Mouse (Mus musculus) erythroblast, adult 5-6 weeks (primary cell): ENCODE data around the gene Chd8. TPM values are rescaled to one million over a fixed set of nuclear protein-coding genes. Genes with fewer than 3 reads are reported as not detected.
A peak's percentile ranks its signal among the peaks of the same experiment; 100 is the strongest.
"Not testable (repeated sequence)": the region's sequence is repeated elsewhere in the genome, so short reads cannot be mapped to it uniquely, and the experiment has no call there.

Experiments used
- ATAC-seq: replicated peaks from 2 replicates; pipeline ENCODE4 v1.8.0; 2016; ENCODE audit warnings: moderate number of reproducible peaks, mild to moderate bottlenecking, moderate TSS enrichment, inconsistent platforms; ENCODE audit not compliant: poor library complexity, low FRiP score, severe bottlenecking
- total RNA-seq, 2 experiments: library from RNA; stranded (forward) in 1 of 2; stranded (reverse) in 1 of 2; fragments of 150-400 nt in 1 of 2; fragments of 200-764, 138-1000 nt in 1 of 2; gene quantifications; 2 replicates each; pipeline versions ENCODE4 v1.2.3 to v1.2.4; 2015 to 2017; ENCODE audit warnings: low replicate concordance in 2 of 2

Gene Chd8
- total RNA-seq (2015; ENCODE audit: low replicate concordance) (21.1 and 51.1 TPM in 2 replicates), total RNA-seq (2017; ENCODE audit: low replicate concordance) (22.7 and 42.8 TPM in 2 replicates)

DNA sequence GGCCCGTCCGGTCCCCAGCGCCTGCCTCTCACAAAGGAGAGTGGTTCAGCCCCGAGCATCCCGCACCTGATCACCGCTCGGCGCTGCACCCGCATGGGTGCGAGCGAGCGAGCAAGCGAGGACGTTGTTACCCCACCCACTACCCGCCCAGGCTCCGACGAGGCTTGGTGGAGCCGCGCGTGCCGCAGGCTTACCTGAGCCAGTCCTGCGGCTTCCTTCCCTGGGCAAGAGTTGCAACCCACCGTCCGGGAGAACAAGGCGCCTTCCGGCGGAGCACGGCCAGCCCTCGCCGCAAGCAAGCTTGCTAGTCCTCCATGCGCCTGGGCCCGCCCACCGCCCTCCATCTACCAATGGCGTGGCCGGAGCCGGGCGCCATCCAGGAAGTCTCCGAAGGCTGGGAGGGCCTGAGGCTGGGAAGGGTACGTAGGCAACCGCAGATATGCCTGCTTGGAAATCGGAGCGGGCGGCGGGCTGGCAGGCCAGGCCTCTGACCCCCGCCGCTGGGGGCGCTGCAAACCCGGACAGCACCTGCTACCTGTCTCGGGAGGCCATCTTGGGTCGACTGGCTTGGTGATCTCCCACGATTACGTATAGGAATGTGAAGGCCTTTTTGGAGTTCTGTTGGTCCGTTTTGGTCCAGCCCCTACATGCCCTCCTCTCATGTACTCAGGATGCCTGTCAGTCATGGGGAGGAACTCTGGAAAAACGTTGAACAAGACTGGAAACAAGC is at the start of gene Chd8:
Chd8 (minus strand) TSS at position 297 of the 730 bp plus-strand sequence.
- peak; percentile 98 for ATAC-seq

DNA sequence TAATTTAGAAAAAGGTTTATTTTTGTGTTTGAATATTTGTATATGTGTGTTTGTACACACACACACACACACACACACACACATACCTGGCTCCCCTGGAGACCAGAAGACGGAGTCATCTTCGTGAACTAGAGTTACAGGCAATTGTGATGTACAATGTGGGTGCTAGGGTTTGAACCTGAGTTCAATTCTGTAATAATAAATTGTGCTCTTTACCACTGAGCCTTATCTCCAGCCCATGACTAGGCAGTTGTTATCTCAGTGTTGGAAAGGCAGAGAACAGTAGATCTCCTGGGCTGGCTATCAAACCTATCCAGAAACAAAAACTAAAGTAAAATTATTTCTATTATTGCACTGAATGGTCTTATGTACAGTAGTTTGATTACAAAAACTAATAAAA is 48.5 kb upstream of the Chd8 start:
- no peak for ATAC-seq

DNA sequence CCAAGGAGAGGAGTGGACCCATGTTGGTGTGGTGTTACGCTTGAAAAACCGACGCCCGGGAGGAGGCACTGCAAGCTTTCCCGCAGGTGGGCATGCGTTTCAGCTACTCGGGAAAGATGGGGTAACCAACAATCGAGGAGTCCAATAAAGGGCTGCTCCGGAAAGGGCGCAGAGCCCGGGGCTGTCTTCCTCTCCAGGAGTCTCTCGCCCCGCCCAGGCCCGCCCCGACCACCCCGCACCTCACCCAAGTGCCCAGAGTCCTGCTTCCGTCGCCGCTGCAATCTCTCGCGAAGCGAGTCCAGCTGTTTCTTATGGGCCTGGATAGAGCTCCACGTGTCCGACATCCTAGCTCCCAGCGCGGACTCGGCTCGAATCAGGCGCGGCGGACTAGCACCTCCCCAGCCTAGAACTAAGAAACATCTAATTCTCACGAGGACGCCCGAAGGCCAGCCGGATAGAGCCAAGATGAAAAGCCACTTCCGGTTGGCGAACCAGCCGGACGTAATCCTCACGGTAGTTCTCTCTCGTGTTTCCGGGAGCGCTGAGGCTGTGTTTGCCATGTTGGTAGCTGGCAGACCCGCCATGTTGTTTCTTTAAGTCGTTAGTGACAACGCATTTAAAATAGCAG is 47.2 kb upstream of the Chd8 start, which contains the start of gene Mettl3:
Mettl3 (minus strand) TSS at position 485 of the 628 bp plus-strand sequence.
- ATAC-seq = peak; percentile 96

DNA sequence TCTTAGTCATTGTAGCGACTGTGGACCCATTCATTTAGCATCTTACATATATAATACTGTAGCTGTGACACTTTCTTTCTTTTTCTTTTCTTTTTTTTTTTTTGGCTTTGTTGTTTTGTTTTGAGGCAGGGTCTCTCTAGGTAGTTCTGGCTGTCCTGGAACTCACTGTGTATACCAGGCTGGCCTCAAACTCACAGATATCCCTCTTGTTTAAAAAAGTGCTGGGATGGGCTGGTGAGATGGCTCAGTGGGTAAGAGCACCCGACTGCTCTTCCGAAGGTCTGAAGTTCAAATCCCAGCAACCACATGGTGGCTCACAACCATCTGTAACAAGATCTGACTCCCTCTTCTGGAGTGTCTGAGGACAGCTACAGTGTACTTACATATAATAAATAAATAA is 45.9 kb upstream of the Chd8 start:
- not testable (repeated sequence) for ATAC-seq

DNA sequence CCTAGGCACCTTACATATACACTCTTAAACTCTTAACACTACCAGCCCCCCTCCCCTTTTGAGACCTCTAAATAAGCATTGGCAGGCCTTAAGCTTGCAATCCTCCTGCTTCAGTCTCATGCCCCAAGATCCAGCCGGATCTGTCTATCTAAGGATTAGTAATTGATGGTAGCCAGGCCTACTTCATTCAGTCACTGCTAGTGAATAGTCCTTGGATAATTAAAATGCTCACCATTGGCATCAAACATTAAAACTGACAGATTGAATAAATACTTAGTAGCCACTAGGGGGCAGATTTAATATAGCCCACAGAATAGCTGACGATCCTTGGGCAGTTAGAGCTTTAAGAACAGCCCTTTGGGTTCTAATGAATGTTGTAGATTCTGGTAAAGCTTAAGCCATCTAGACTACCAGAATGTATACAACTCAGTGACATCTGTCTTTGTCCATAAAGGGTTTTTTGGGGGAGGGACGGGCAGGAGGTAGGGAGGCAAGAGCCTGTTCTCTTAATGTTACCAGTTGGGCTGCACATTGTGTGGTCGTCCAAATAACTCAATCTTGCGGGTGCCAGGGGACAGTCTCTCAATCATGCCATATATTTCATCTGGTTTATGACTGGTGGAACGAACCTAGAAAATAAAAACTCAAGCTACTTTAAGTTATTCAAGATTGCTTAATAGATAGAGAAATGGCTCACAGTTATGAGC is 38.1 kb upstream of the Chd8 start:
- peak; percentile 79 for ATAC-seq

DNA sequence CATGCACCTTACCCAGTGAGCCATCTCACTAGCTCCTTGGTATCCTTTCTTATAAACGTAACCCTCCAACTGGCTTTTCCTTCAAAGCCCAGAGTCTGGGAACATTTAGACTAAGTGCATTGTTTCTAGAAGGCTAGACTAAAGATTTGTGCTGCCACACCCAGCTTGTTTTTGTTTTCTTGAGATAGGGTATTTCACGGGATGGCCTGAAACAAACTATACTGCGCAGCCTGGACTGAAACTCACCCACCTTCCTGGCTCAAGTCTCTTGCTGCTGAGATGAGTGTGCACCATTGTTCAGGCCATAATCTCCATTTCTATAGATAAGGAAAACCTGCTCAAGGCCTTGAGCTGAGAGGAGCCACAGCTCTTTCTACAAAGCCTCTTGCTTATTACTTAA is 26.6 kb upstream of the Chd8 start:
- no peak for ATAC-seq

DNA sequence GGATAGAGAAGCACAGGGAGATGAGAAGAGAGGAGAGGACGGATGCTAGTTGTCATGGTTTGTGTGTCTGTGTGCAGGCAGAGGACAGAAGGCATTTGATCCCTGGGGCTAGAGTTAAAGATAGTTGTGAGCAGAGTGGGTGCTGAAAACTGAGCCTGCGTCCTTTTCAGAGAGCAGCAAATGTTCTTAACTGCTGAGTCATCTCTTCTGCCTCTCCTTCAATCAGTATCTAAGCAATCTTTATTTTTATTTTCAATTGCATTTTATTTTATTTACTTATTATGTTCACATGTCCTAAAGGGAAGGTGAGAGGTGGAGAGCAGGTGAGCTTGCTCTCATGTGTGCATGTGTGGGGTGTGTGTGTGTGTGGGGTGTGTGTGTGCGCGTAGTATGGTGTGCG is 26.0 kb upstream of the Chd8 start:
- no peak for ATAC-seq

DNA sequence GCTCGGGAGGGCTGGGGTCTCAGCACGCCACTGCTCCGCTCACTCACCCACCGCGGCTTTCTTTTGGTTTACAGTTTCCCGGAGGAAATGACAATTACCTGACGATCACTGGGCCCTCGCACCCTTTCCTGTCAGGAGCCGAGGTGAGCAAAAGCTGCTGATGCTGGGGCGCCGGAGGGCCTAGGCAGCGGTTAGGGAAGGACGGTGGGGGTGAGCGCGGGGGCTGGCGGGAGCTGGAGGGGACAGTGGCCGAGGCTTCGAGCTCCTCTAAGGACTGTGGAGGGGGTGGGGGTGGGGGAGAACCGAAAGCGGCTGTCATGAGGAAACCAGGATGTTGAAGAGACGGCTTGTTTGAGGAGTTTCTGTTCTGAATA is 22.2 kb upstream of the Chd8 start:
- ATAC-seq = peak; percentile 18; the same call in 1 of the 2 replicates

DNA sequence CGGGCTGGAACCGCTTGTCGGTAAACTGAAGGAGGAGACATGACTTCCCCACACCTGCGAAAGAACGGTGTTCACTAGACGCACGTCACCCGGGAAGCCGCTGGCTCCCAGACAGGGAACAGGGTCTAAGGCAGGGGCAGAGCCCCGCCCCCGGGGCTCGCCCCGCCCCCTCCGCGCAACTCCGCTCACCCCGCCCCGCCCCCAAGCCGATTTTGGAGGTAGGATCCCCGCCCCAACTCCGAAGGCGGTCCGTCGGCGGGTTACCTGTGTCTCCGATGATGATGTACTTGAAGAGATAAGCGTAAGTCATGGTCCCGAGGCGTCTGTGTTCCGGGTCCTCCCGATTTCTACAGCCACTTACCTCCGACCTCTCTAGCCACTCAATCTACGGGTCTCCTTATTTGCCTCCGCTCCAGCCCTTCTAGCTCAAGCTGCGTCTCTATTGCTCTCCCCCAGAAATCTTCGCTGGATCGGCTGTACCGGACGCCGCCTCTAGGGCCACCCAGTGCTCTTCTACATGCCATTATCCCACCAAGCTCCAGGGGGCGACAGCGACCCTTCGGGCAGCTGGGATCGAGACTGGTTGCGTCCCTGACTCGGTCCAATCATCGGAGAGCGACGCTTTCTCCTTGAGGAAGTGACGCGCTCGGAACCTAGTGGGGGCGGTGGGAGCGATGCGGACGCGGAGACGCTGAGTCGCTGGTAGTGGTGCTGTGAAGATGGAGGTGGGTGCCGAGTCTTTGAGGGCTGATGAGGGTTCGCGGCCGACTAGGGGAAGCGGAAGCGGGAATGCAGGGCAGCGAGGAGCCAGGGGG is 21.6 kb upstream of the Chd8 start, which contains the start of the genes Tox4 and Rab2b:
Tox4 (plus strand) TSS at position 215 of the 815 bp plus-strand sequence.
Rab2b (minus strand) TSS at position 614 of the 815 bp plus-strand sequence.
- peak; percentile 94 for ATAC-seq

DNA sequence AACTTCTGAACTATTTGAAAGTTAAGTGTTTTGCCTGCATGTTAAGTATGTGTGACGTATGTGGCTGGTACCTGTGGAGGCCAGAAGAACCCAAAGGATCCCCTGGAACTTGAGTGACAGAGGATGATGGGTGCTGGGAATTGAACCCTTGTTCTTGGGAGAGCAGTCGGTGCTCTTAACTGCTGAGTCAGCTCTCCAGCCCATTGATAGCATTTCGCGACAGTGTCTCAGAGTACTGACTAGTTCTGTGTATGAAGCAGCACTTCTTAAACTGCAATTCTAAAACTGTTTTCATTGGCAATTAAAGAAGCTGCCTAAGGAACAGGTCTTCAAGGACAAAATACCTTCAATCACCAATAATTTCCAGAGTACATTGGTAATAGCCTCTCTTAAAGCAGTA is 19.6 kb upstream of the Chd8 start:
- ATAC-seq = no peak

DNA sequence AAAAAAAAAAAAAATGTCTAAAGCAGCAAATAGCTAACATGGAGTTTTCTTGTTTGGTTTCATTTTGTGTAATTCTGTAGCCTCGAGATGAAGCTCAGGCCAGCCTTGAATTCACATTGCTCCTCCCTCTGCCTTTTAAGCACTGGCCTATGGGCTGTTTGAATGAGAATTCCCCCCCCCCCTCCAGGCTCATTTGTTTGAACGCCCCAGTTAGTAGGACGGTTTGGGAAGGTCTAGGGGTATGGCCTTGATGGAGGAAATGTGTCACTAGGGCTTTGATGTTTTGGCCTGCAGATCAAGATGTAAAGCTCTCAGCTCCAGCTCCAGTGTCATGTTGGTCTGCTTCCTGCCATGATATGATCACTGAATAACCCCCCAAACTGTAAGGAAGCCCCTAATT is 15.2 kb upstream of the Chd8 start:
- no peak for ATAC-seq

DNA sequence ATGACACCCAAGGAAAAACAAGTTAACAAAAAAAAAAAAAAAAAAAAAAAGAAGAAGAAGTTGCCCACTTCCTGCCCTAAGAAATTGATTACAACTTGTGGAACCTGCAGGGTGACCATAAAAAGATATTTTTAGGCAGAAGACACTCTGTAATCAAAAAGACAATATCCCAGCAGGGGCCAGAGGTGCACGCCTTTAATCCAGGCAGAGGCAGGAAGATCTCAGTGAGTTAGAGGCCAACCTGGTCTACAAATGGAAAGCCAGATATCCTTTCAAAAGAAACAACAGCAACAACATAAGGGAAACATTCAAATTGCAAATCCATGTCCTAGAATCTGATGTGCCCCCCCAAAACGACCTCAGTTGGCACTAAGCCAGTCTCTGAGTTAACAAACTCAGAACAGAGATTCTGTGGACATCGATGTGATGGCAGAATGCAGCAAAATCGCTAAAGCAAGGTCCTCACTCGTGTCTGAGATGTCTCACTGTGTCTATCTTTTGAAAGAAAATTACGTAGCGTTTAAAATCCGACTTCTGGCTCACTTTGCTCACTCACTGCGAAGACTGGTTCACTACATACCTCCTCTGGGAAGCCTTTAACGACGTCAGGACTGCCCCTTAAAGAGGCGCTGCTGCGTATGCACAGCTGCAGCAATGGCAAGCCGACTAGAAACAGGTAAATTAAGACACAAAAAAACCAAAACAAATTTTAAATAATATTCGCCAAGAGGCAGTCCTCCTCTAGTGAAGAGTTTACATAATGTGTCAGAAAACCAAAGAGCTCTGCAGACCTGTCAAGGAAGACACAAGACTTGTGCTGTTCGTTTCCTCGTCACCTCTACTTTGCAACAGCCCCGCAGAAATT is 1.0 kb downstream of the Chd8 start:
- 0 out of 2 replicates have a peak, but pooled peaks have one; percentile 29 for ATAC-seq

DNA sequence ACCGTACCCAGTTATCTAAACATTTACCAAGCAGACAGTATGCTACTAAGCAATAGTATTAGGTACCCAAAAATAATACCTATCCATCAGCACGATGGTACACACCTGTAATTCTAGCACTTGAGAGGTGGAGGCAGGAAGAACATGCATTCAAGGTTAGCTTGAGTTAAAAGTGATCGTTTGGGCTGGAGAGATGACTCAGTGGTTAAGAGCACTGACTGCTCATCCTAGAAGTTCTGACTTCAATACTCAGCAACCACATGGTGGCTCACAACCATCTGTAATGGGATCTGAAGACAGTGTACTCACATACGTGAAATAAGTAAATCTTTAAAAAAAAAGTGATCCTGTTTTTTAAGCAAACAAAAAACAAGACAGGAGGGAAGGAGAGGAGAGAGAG is 11.5 kb downstream of the Chd8 start:
- ATAC-seq = no peak

DNA sequence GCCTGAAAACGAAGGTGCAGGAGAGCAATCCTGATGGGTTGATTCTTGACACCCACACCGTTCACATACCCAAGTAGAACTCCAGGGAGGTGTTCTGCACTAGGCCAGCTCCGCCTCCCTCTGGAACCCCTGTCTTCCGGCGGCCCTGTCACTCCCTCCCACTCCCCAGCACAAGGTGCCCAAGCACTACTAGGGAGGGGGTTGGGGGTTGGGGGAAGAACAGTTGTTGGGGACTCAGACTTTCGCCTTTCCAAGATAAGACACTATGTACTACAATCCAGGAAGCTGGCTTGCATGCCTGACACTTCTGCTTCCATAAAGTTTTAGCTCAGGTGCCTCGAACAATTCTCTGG is 12.9 kb downstream of the Chd8 start:
- ATAC-seq = peak; percentile 57

DNA sequence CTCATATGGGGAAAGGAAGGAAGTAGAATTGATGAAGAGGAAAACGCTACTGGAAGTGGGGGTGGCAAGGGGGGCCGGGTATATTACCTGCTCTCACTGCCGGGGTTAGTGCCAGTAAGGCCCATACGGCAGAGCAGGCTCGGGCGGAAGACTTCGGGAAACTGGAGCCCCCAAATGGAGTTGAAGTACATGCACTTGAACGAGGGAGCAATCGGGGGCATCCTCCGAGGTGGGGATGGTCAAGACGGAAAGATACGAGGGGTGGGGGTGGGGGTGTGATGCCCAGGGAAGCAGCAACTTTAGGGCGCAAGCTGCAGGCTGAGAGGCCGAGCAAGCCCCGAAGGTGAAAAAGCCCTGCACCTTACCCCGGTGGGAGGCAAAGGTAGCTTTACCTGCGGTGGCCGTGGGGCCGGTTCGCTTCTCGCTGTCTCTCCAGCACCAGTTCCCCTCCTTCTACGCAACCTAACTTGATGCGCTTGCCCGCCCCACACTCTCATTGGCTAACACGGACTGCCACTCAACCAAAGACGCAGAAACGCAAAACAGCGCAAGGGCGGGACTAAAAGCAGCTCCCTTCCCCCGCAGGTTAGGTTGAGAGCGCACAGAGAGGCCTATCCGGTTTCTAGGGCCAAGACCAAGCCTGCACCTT is 13.4 kb downstream of the Chd8 start:
- ATAC-seq = peak; percentile 99

DNA sequence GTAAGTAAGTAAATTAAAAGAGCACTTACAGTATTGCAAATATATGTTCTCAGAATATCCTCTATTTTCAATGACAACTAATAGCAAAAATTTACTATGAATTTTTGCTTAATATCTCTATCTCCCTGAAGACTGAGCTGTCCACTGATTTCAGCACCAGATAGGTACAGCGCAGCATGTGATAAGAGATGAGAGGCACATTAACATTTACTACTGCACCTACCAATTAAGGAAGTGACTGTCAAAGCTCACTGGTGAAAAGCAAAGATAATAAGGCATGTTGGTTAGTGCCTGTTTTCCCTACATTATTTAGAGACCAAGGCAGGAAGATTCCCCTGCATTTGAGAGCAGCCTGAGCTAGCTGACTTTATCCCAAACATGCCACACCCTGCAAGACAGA is 21.4 kb downstream of the Chd8 start:
- no peak for ATAC-seq

DNA sequence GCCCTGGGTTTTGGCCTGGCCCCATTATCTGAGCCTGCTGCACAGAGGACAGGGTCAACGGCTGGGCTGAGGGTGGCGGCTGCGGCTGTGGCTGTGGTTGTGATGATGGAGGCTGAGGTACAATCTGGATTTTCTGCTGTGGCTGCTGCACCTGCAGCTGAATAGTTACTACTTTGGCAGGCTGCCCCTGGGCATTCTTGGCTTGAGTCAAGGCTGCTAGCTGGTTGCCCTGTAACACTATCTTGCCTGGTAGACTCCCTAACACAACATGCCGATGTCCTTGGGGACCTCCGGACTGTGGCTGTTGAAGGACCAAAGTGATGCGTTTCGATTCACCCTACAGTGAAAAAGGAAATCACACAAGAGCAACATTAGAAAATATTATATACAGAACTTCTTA is 22.4 kb downstream of the Chd8 start:
- ATAC-seq = no peak

DNA sequence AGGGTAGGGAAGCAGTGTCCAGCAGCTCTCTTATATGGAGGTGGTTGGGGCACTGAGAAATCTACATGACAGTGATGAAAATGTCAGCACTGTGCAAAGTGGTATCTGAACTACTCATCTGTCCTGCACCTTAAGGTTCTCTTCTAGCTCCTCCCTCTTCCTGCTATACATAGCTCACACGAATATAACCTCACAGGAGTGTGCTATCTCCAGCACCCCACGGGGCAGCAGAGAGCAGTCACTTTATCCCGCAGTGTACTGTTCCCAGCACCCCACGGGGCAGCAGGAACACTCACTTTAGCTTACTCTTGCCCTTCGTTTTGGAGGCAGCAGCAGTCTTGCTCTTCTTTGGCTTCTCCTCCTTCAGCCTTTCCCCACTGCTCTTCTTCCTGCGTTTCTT is 25.3 kb downstream of the Chd8 start:
- no peak for ATAC-seq
